Mouse (Mus musculus) lung, adult 2 months (tissue): ENCODE results near the gene Hspa1b.

Source experiments
- CTCF ChIP-seq: fragments of 200-500 bp; IDR thresholded peaks from 2 replicates; pipeline ENCODE4 v1.5.1; 2011; ENCODE audit warnings: mild to moderate bottlenecking, low read length, control low read depth; ENCODE audit not compliant: insufficient read depth
- POLR2A ChIP-seq: fragments of 200-500 bp; IDR thresholded peaks from 2 replicates; pipeline ENCODE4 v1.6.1; 2011; ENCODE audit warnings: low read depth, mild to moderate bottlenecking, control low read depth, low read length, borderline replicate concordance; ENCODE audit errors: extremely low read depth

GRCm38 (mm10) chr17:35003022-35003838, 44.2 kb upstream of the Hspa1b start:
- no peak for TF ChIP-seq POLR2A
- no peak for TF ChIP-seq CTCF
